Mouse (Mus musculus) lung, embryonic 15.5 days (tissue): ENCODE results near the gene Gnat1. TPM values are rescaled to one million over a fixed set of nuclear protein-coding genes. Genes with fewer than 3 reads are reported as not detected.
"Not testable (repeated sequence)": the region's sequence is repeated elsewhere in the genome, so short reads cannot be mapped to it uniquely, and the experiment has no call there.

Experiments used
- ATAC-seq: fragments of 200-750 bp; cut with Nextera tagmentation; 2 replicates; pipeline ENCODE4 v1.8.0; 2017; ENCODE audit warnings: moderate number of reproducible peaks, borderline replicate concordance; ENCODE audit not compliant: low FRiP score, low TSS enrichment; ENCODE audit errors: extremely low read depth
- H3K27ac ChIP-seq: fragments of 300-500 bp; sonication (generic); 2 replicates; pipeline ENCODE4 v1.5.1; 2015; ENCODE audit warnings: moderate library complexity, mild to moderate bottlenecking, inconsistent platforms
- H3K27me3 ChIP-seq: fragments of 300-500 bp; sonication (generic); 2 replicates; pipeline ENCODE4 v1.6.1; 2015; ENCODE audit warnings: inconsistent platforms
- H3K36me3 ChIP-seq: fragments of 300-500 bp; sonication (generic); 2 replicates; pipeline ENCODE4 v1.6.1; 2015; ENCODE audit warnings: inconsistent platforms
- H3K4me1 ChIP-seq: fragments of 300-500 bp; sonication (generic); 2 replicates; pipeline ENCODE4 v1.6.1; 2015; ENCODE audit warnings: inconsistent platforms
- H3K4me2 ChIP-seq: fragments of 300-500 bp; sonication (generic); 2 replicates; pipeline ENCODE4 v1.6.1; 2015; ENCODE audit warnings: inconsistent platforms, mild to moderate bottlenecking, moderate library complexity
- H3K4me3 ChIP-seq: fragments of 300-500 bp; sonication (generic); 2 replicates; pipeline ENCODE4 v1.5.1; 2015; ENCODE audit warnings: mild to moderate bottlenecking, inconsistent platforms
- H3K9ac ChIP-seq: fragments of 300-500 bp; sonication (generic); 2 replicates; pipeline ENCODE4 v1.6.1; 2015; ENCODE audit warnings: inconsistent platforms
- H3K9me3 ChIP-seq: fragments of 300-500 bp; sonication (generic); 2 replicates; pipeline ENCODE4 v1.6.1; 2016; ENCODE audit warnings: inconsistent platforms
- WGBS: fragments of 180-500 bp; shearing (Covaris S2); methylation state at CpG from one replicate; pipeline ENCODE4 v1.1.7; 2015; 5-methylcytosine and 5-hydroxymethylcytosine counted together
- polyA plus RNA-seq: library from polyadenylated mRNA; unstranded; fragments of >200 nt; fragmentation: Nextera tagmentation; extraction: Ambion mirVana; gene quantifications from 2 replicates; pipeline ENCODE4 v1.2.1, GENCODE M21; 2015

The Gnat1 gene
- polyA plus RNA-seq, 1 experiment from 2014 or later = 0.54 TPM

DNA sequence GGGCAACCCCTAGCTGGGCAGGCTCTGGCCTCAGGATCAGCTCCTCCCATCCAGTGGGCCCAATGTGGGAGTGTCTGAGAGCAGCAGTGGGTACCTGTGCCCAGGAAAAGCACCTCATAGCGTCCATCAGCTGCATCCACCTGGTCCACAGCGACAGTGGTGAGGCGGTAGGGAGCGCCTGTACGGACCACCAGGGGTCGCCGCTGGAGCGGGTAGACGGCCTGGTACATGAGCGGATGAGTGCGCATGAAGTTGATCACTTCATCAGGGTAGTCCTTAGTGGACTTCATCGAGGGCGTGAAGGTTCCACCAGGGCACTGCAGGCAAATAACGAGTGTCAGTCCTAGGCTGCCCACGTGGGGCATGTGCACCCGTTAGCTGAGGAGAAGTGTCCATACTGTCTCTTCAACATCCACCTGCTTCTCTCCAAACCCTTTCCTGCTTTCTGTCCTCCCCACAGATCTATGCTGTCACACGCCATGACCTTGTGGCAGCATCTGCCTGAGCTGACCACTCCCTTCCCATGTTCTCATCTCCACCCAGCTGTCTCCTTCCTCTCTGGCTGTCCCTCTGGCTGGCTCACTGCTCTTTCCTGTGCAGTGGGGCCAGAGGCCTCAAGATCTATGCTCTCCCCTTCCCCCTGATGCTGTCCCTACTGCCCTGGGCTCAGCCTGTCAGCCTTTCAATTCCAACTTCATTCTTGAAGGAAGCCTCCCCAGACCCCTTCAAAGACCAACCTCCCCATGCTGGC is 5.9 kb upstream of the Gnat1 start:
- Histone ChIP-seq H3K4me2 (no peak overlapping the region), H3K4me3 (no peak overlapping the region), H3K9me3 (no peaks in the 10 kb centered on the region), H3K27me3 (no peaks in the 10 kb centered on the region), H3K4me1 (peaks cover 12% of the 10 kb centered on the region), H3K36me3 (peaks cover 22% of the 10 kb centered on the region), H3K27ac (no peak overlapping the region), H3K9ac (no peak overlapping the region)
- 43% methylated on average over 17 of the region's 17 CpGs for WGBS
- peak; percentile 47 for ATAC-seq

DNA sequence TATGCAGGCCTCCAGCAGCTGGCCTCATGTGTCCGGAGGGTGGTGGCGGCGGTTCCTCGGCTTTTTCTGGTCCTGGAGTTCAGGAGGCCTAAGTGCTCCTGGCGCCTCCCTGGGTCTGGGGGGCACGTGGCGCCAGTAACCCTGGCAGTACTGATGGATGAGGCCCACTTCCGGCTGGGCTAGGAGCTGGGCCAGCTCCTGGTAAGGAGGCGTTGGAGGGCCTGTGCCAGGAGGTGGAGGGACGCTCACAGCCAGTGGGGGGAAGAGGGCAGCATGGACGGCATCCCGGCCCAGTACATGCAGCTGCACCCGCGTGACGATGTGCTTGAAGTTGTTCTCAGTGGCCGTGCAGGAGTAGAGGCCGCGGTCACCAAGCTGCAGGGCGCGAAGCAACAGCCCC is 2.9 kb upstream of the Gnat1 start:
- Histone ChIP-seq H3K27me3 (peaks cover 5% of the 10 kb centered on the region), H3K4me2 (no peak overlapping the region), H3K4me3 (no peak overlapping the region), H3K9me3 (no peaks in the 10 kb centered on the region), H3K9ac (no peak overlapping the region), H3K36me3 (peaks cover 9% of the 10 kb centered on the region; the same call in 1 of the 2 replicates), H3K4me1 (peaks cover 15% of the 10 kb centered on the region), H3K27ac (no peak overlapping the region; the same call in 1 of the 2 replicates)
- WGBS = 71% methylated on average over 20 of the region's 20 CpGs
- no peak for ATAC-seq

DNA sequence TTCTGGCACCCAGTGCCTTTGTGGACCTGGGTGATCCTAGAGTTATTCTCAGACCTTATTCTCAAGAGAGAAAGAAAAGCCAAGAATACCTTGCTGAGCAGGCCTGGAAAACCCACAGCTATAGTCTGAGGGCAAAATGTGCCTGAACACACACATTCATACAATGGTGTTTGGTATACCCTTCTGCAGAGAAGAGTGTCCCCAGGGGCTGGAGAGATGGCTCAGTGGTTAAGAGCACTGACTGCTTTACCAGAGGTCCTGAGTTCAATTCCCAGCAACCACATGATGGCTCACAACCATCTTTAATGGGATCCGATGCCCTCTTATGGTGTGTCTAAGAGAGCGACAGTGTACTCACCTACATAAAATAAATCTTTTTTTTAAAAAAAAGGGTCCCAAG is 651 bp downstream of the Gnat1 start:
- peaks cover 27% of the 10 kb centered on the region for H3K4me1 ChIP-seq
- H3K4me2 ChIP-seq = no peak overlapping the region
- 0 out of 2 replicates have a peak, but pooled peaks cover 4% of the 10 kb centered on the region for H3K36me3 ChIP-seq
- H3K9me3 ChIP-seq = no peaks in the 10 kb centered on the region
- H3K9ac ChIP-seq = no peak overlapping the region
- no peak for ATAC-seq
- H3K27ac ChIP-seq = no peak overlapping the region
- H3K4me3 ChIP-seq = no peak overlapping the region
- 87% methylated on average over 2 of the region's 2 CpGs for WGBS
- peaks cover 38% of the 10 kb centered on the region for H3K27me3 ChIP-seq

DNA sequence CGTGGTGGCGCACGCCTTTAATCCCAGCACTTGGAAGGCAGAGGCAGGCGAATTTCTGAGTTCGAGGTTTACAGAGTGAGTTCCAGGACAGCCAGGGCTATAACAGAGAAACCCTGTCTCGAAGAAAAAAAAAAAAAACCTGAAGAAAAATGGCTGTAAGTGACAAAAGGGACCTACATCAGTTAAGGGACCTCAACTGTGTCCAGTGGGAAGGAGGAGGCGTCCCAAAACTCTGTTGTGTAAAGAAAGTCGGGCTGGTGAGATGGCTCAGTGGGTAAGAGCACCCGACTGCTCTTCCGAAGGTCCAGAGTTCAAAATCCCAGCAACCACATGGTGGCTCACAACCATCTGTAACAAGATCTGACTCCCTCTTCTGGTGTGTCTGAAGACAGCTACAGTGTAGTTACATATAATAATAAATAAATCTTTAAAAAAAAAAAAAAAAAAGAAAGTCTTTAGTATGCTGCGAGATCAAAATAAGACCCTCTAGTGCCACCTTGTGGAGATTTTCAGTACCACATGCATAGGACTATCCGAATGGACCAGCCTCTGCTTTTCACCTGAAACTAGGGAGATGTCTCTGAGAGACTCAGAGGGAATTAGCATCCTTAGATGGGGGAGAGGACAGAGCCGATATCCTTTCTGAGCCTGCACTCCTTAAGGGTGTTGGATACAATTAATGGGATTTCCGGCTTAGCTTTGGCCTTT is 1.5 kb downstream of the Gnat1 start:
- not testable (repeated sequence) for H3K27ac ChIP-seq, H3K9ac ChIP-seq, H3K36me3 ChIP-seq, H3K9me3 ChIP-seq, ATAC-seq, H3K4me3 ChIP-seq
- 0 out of 2 replicates have a peak overlapping the region, but pooled peaks have one; percentile 69 for H3K4me2 ChIP-seq
- peaks cover 27% of the 10 kb centered on the region for H3K4me1 ChIP-seq
- peaks cover 38% of the 10 kb centered on the region for H3K27me3 ChIP-seq
- WGBS = 34% methylated on average over 14 of the region's 14 CpGs

DNA sequence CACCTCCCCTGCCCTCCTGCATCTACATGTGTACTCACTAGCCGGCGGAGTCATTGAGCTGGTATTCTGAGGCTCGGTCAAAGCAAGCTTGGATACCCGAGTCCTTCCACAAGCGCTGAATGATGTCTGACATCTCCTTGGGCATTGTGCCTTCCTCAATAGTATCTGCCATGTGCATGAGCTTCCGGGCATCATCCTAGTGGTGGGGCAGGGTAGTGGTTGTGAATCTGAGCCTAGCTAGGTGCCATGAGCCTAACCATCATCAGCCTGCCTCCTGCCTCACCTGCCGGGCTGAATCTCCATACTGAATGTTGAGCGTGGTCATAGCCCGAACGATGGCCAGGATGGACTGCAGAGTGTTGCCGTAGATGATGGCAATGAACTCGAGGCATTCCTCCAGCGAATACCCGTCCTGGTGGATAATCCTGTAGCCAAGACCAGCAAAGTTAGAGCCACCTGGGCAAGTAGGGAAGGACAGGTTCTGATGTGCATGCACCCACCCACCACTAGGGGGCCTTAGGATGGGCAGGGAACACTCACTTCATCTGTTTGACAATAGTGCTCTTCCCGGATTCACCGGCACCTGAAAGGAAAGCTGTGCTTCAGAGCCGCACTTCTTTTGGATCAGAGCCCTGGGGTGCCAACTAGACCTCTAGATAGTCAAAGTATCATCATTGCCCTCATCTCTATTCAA is 2.3 kb downstream of the Gnat1 start:
- no peak overlapping the region for H3K4me3 ChIP-seq
- 12% methylated on average over 17 of the region's 17 CpGs for WGBS
- peaks cover 38% of the 10 kb centered on the region for H3K27me3 ChIP-seq
- H3K36me3 ChIP-seq = 0 out of 2 replicates have a peak, but pooled peaks cover under 1% of the 10 kb centered on the region
- H3K4me1 ChIP-seq = peaks cover 23% of the 10 kb centered on the region
- no peaks in the 10 kb centered on the region for H3K9me3 ChIP-seq
- no peak overlapping the region for H3K9ac ChIP-seq
- no peak overlapping the region for H3K27ac ChIP-seq
- H3K4me2 ChIP-seq = peak overlapping the region; percentile 69
- no peak for ATAC-seq

DNA sequence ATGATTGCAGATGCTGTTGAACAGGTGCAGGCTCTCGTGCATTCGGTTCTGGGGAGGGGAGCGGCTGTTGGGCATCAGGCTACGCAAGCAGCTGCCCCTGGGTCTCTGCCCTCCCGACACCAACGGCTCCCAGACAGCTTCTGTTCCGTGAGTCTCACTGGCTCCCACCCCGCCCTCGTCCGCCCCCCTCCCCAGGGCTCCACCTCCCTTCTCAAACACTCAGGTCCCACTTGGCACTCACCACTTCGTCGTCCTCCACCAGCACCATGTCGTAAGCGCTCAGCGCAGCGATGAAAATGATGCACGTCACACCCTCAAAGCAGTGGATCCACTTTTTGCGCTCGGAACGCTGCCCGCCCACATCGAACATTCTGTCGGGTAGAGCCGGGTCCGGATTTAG is 3.2 kb downstream of the Gnat1 start:
- H3K4me3 ChIP-seq = peak overlapping the region; percentile 33
- peak overlapping the region; percentile 69 for H3K4me2 ChIP-seq
- H3K27ac ChIP-seq = no peak overlapping the region
- WGBS = 1% methylated on average over 25 of the region's 25 CpGs
- ATAC-seq = peak; percentile 39
- no peaks in the 10 kb centered on the region for H3K9me3 ChIP-seq
- 0 out of 2 replicates have a peak overlapping the region, but pooled peaks have one; percentile 10 for H3K9ac ChIP-seq
- no peaks in the 10 kb centered on the region for H3K36me3 ChIP-seq
- peaks cover 23% of the 10 kb centered on the region for H3K4me1 ChIP-seq
- H3K27me3 ChIP-seq = peaks cover 38% of the 10 kb centered on the region

DNA sequence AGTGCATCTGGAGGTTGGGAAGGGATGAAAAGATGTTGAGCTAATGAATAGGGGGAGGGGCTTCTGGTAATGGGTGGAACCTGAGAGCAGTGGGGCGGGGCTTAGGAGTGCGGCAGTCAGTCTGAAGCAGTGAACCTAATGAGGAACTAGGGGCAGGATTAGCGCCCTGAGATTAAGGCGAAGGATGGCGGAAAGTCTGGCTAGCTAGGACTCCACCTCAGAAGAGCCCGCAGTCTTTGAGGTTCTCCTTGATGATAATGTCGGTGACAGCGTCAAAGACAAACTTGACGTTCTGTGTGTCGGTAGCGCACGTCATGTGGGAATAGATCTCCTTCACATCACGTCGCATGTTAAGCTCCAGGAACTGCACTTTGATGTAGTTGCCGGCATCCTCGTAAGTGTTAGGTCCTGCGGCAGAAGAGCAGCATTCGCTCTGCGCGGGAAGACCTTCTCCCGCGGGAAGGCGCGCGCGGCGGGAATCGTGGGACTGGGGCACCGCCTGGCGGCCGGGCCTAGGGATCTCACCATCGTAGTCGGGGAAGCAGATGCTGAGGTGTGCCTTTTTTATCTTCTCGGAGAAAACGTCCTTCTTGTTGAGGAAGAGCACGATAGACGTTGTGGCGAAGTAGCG is 3.7 kb downstream of the Gnat1 start:
- peak overlapping the region; percentile 69 for H3K4me2 ChIP-seq
- under 1% methylated on average over 39 of the region's 39 CpGs for WGBS
- H3K4me3 ChIP-seq = peak overlapping the region; percentile 33
- H3K9ac ChIP-seq = 0 out of 2 replicates have a peak overlapping the region, but pooled peaks have one; percentile 10
- peaks cover 23% of the 10 kb centered on the region for H3K4me1 ChIP-seq
- no peaks in the 10 kb centered on the region for H3K9me3 ChIP-seq
- H3K27ac ChIP-seq = no peak overlapping the region
- H3K36me3 ChIP-seq = no peaks in the 10 kb centered on the region
- peaks cover 38% of the 10 kb centered on the region for H3K27me3 ChIP-seq
- ATAC-seq = peak; percentile 59; the same call in 1 of the 2 replicates

DNA sequence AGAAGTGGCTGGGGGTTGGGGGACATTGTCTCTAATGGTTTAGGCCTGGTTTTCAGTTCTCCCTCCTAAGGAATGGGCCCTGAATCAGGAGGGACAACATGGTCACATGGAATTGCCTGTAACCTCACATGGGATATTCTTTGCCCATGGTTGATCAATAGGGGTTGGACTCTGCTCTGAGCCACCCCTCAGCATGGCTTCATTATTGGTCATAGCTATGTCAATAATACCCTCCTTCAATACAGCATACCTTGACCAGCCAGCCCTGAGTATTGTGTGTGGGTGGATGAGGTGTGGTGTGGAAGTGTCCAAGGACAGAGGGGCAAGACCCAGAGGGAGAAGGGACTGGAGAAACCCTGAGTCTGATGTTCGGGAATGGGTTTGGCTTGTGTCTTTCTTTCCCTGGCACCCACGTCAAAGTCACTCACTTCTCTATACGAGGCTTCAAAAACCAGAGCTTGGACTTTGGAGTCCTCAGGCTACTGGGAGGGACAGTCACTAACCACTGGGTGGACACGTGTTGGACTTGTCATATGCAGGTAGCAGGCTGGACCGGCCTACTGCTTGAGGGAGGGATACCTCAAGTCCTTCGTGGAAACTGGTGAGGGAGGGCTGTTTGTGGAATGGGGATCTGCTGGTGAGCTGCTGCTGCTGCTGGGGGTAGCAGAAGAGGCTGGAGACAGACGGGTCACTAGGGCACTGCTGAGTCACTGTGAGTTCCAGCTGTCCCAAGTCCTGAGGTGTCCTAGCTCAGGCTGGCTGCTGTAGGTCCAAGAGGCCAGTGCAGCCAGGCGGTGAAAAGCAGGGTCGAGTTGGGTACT is 4.7 kb downstream of the Gnat1 start:
- Histone ChIP-seq H3K36me3 (no peaks in the 10 kb centered on the region), H3K4me2 (no peak overlapping the region), H3K9me3 (no peaks in the 10 kb centered on the region), H3K4me3 (no peak overlapping the region), H3K27me3 (peaks cover 38% of the 10 kb centered on the region), H3K4me1 (peaks cover 23% of the 10 kb centered on the region), H3K9ac (no peak overlapping the region), H3K27ac (no peak overlapping the region)
- 59% methylated on average over 9 of the region's 9 CpGs for WGBS
- ATAC-seq = no peak

DNA sequence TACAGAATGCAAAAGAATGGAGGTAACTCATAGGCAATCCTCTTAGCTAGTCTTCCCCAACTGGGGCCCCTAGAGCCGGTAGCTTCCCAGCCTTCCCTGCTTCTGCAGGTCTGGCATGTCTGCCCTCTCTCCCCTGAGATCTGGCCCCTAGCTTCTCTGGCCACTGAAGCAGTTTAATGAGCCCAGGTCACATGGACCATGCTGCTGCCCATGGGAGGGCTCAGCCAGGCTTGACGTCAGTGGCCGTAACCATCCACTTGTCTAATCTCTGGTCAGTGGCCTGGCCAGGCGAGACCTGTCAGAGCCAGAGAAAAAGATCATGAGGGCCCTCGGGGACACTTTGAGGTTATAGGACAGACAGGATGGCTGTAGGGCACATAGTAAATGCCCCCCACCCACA is 9.3 kb downstream of the Gnat1 start:
- WGBS = 61% methylated on average over 5 of the region's 5 CpGs
- no peak overlapping the region for H3K4me2 ChIP-seq
- H3K27ac ChIP-seq = no peak overlapping the region
- peaks cover 24% of the 10 kb centered on the region for H3K4me1 ChIP-seq
- no peaks in the 10 kb centered on the region for H3K36me3 ChIP-seq
- ATAC-seq = no peak
- no peaks in the 10 kb centered on the region for H3K9me3 ChIP-seq
- H3K9ac ChIP-seq = no peak overlapping the region
- H3K4me3 ChIP-seq = no peak overlapping the region
- H3K27me3 ChIP-seq = peaks cover 42% of the 10 kb centered on the region

DNA sequence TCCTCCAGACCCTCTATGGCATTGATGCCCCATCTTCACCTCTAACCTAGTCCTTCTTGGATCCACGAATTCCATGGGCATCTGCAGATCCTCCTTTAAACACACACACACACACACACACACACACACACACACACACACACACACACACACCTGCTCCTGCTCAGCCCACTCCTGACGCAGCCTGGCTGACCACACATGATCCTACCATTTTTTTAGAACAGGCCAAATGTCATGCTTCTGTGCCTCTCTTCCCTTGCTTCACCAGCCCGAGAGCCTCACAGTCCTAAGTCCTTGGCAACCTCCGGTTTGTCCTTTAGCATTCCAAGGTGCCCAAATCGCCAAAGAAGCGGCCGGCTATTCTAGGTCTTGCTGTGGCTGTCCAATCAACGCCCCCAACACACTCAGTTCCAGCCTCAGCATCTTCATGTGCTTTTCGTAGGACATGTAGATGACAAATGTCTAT is 10.0 kb downstream of the Gnat1 start, which contains the start of gene Slc38a3:
Slc38a3 (minus strand) TSS at position 51 of the 466 bp plus-strand sequence.
- H3K9me3 ChIP-seq = no peaks in the 10 kb centered on the region
- peaks cover 24% of the 10 kb centered on the region for H3K4me1 ChIP-seq
- no peak for ATAC-seq
- no peak within 1 kb of the TSS for H3K9ac ChIP-seq
- H3K4me2 ChIP-seq = no peak within 1 kb of the TSS
- H3K36me3 ChIP-seq = no peaks in the 10 kb centered on the region
- H3K27ac ChIP-seq = no peak within 1 kb of the TSS
- WGBS = 83% methylated on average over 9 of the region's 9 CpGs
- H3K4me3 ChIP-seq = no peak within 1 kb of the TSS
- H3K27me3 ChIP-seq = peaks cover 40% of the 10 kb centered on the region

DNA sequence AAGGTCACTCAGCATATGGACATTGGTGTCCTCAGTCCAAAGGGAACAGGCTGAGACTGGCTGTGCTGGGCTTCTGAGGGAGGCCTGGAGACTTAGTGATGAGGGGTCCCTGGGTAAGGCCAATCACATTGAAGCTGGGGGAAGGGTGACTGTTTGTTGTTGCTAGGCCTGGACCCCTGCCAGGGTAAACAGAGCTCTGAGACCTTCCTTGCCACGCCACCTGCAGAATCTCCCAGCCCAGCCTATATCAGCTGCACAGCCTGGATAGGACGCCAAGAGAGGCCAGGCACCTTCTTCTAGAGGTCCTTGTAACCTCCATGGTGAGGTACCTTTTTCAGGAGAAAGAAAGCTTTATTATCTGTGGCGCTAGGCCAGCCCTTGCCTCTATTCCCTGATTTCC is 10.6 kb downstream of the Gnat1 start:
- Histone ChIP-seq H3K4me3 (no peak overlapping the region), H3K4me2 (no peak overlapping the region), H3K9ac (no peak overlapping the region), H3K36me3 (no peaks in the 10 kb centered on the region), H3K9me3 (no peaks in the 10 kb centered on the region), H3K27ac (no peak overlapping the region), H3K4me1 (peaks cover 24% of the 10 kb centered on the region), H3K27me3 (peaks cover 36% of the 10 kb centered on the region)
- WGBS = 53% methylated on average over 3 of the region's 3 CpGs
- no peak for ATAC-seq
